Mouse (Mus musculus): ENCODE measurements around the gene Lmx1a.

The Lmx1a gene

GRCm38 (mm10) chr1:167689232-167689261 lies at the start of gene Lmx1a:
Gene Lmx1a (plus strand): TSS chr1:167689237.
- in situ Hi-C loops (cut with MboI; ENCODE audit: unreplicated experiment in 2 of 2), result no loop called here

GRCm38 (mm10) chr1:167644866-167645537 lies 44.0 kb upstream of the Lmx1a start:
- in situ Hi-C loops (cut with MboI; ENCODE audit: unreplicated experiment in 2 of 2), result loop anchor here (5.0 to 25.0 kb wide), 6 partner anchors 228 to 1833 kb away; no protein-coding TSS in a partner anchor

- in situ Hi-C loops (cut with MboI; ENCODE audit: unreplicated experiment in 2 of 2), result loop anchor here (10.0 to 25.0 kb wide), 5 partner anchors 434 to 1836 kb away; no protein-coding TSS in a partner anchor
Measured at GRCm38 (mm10) chr1:167648670-167649069, 40.4 kb upstream of the Lmx1a start.

GRCm38 (mm10) chr1:167649122-167649633 lies 39.9 kb upstream of the Lmx1a start:
- in situ Hi-C loops (cut with MboI; ENCODE audit: unreplicated experiment in 2 of 2), result loop anchor here (10.0 to 25.0 kb wide), 5 partner anchors 434 to 1837 kb away; no protein-coding TSS in a partner anchor

- in situ Hi-C loops (cut with MboI; ENCODE audit: unreplicated experiment in 2 of 2), result no loop called here
Measured at GRCm38 (mm10) chr1:167652336-167652735, 36.7 kb upstream of the Lmx1a start.

GRCm38 (mm10) chr1:167659065-167659464 lies 30.0 kb upstream of the Lmx1a start:
- in situ Hi-C loops (cut with MboI; ENCODE audit: unreplicated experiment in 2 of 2), result no loop called here

- in situ Hi-C loops (cut with MboI; ENCODE audit: unreplicated experiment in 2 of 2), result no loop called here
Measured at GRCm38 (mm10) chr1:167660521-167661101, 28.4 kb upstream of the Lmx1a start.

- in situ Hi-C loops (cut with MboI; ENCODE audit: unreplicated experiment in 2 of 2), result no loop called here
Measured at GRCm38 (mm10) chr1:167661123-167661522, 27.9 kb upstream of the Lmx1a start.

- in situ Hi-C loops (cut with MboI; ENCODE audit: unreplicated experiment in 2 of 2), result no loop called here
Measured at GRCm38 (mm10) chr1:167663136-167663535, 25.9 kb upstream of the Lmx1a start.

GRCm38 (mm10) chr1:167669796-167670195 lies 19.2 kb upstream of the Lmx1a start:
- in situ Hi-C loops (cut with MboI; ENCODE audit: unreplicated experiment in 2 of 2), result no loop called here

- in situ Hi-C loops (cut with MboI; ENCODE audit: unreplicated experiment in 2 of 2), result no loop called here
Measured at GRCm38 (mm10) chr1:167672433-167672987, 16.5 kb upstream of the Lmx1a start.

GRCm38 (mm10) chr1:167679061-167679460 lies 10.0 kb upstream of the Lmx1a start:
- in situ Hi-C loops (cut with MboI; ENCODE audit: unreplicated experiment in 2 of 2), result no loop called here

- in situ Hi-C loops (cut with MboI; ENCODE audit: unreplicated experiment in 2 of 2), result no loop called here
Measured at GRCm38 (mm10) chr1:167688001-167688346, 1.1 kb upstream of the Lmx1a start.

GRCm38 (mm10) chr1:167688347-167689231 lies 448 bp upstream of the Lmx1a start:
- in situ Hi-C loops (cut with MboI; ENCODE audit: unreplicated experiment in 2 of 2), result no loop called here

- in situ Hi-C loops (cut with MboI; ENCODE audit: unreplicated experiment in 2 of 2), result no loop called here
Measured at GRCm38 (mm10) chr1:167689262-167690137, 463 bp downstream of the Lmx1a start.

GRCm38 (mm10) chr1:167690138-167690710 lies 1.2 kb downstream of the Lmx1a start:
- in situ Hi-C loops (cut with MboI; ENCODE audit: unreplicated experiment in 2 of 2), result no loop called here

GRCm38 (mm10) chr1:167690716-167691550 lies 1.9 kb downstream of the Lmx1a start:
- in situ Hi-C loops (cut with MboI; ENCODE audit: unreplicated experiment in 2 of 2), result no loop called here

GRCm38 (mm10) chr1:167691911-167692682 lies 3.1 kb downstream of the Lmx1a start:
- in situ Hi-C loops (cut with MboI; ENCODE audit: unreplicated experiment in 2 of 2), result no loop called here

- in situ Hi-C loops (cut with MboI; ENCODE audit: unreplicated experiment in 2 of 2), result no loop called here
Measured at GRCm38 (mm10) chr1:167692683-167693045, 3.6 kb downstream of the Lmx1a start.

All from v-Abl transformed pro-B cells (cell line).